Mouse (Mus musculus): ENCODE measurements at regions not wholly inside any gene's neighbourhood (a gene's known extent, or its start where the extent isn't known, plus 50 kb on each side); places are given as distances from the start of the nearest gene placed in this dataset.
A peak's percentile ranks its signal among the peaks of the same experiment; 100 is the strongest.

DNA sequence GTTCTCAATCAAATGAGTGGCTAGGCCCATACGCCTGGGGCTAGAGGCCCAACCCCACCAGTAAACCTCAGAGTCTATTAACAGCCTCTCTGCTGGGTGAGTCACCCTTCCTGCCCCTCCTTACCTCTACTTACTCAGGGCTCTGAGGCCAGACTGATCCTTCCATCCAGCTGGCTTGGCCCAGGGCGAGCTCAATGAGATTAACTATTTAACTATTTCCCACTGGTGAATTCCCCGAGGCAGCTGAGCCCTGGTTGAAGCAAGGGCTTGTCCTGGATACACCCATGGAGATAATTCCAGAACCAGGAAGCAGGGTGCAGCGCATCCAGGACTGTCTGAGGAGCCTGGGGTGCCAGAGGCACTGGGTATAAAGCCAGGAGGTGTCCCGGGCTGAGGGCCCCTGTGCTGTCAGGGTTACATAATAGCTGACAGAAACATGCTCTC, 74.6 kb upstream of the Mrps10 start:
- H3K9ac ChIP-seq (ENCODE audit: low read depth, low read length, severe bottlenecking) = no peak overlapping the region
- ATAC-seq (ENCODE audit: low FRiP score, low read depth) = peak; percentile 53; the same call in 1 of the 2 replicates

DNA sequence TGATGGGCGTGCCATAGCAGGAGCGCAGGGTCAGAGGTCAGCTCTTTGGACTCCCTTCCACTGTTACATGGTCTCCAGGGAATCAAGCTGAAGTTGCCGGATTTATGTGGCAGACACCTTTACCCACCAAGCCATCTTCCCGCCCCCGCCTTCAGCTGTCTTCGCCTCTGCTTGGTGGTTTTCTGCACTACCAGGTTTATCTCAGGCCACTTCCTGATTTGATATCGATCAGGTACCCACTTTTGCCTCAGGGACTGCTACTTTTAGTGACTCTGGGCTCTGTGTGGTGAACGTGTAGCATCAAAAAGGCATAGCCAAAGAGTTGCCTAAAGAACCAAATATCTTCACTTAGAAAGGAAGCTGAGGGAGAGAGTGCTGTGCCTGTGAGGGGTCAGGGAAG, 75.5 kb upstream of the Mrps10 start:
- WGBS = 93% methylated on average over 8 of the region's 8 CpGs
- no peak overlapping the region for H3K9ac ChIP-seq (ENCODE audit: low read depth, low read length, severe bottlenecking)

More for the DNA sequence above, 74.6 kb upstream of the Mrps10 start:
- DNase-seq (ENCODE audit: low spot score) = peak; percentile 42
- Histone ChIP-seq H3K4me2 (replicated peaks; ENCODE audit: low read depth, low read length, severe bottlenecking) (no peak overlapping the region), H3K4me3 (replicated peaks; ENCODE audit: low read length) (no peak overlapping the region), H3K27me3 (ENCODE audit: control insufficient read depth, insufficient read depth, low read length) (no peaks in the 10 kb centered on the region), H3K36me3 (ENCODE audit: control insufficient read depth, insufficient read depth, low read length) (no peaks in the 10 kb centered on the region), H3K4me1 (ENCODE audit: control insufficient read depth, insufficient read depth, low read length) (peaks cover 11% of the 10 kb centered on the region; the same call in 1 of the 2 replicates), H3K9me3 (ENCODE audit: control insufficient read depth, low read length) (no peaks in the 10 kb centered on the region), H3K27ac (replicated peaks; ENCODE audit: low read depth, low read length) (no peak overlapping the region)
- no peak for TF ChIP-seq POLR2A (IDR thresholded peaks at IDR 0.05; ENCODE audit: borderline replicate concordance, extremely low read depth, insufficient read depth, insufficient read length)
- WGBS = 38% methylated on average over 5 of the region's 5 CpGs

DNA sequence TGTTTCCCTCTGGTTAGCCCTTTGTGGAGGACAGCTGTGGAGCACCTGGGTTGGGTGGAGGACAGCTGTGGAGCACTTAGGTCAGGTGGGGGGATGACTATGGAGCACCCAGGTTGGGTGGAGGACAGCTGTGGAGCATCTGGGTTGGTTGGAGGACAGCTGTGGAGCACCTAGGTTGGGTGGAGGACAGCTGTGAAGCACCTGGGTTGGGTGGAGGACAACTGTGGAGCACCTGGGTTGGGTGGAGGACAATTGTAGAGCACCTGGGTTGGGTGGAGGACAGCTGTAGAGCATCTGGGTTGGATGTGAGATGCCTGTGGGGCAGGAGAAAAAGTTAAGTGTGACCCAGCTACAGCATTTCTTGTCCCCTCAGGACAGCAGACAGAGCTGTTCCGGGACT, 77.1 kb upstream of the Mrps10 start:
- H3K27me3 ChIP-seq (ENCODE audit: control insufficient read depth, insufficient read depth, low read length) = no peaks in the 10 kb centered on the region
- H3K9me3 ChIP-seq (ENCODE audit: control insufficient read depth, low read length) = no peaks in the 10 kb centered on the region
- H3K4me1 ChIP-seq (ENCODE audit: control insufficient read depth, insufficient read depth, low read length) = peaks cover 11% of the 10 kb centered on the region; the same call in 1 of the 2 replicates
- TF ChIP-seq POLR2A (IDR thresholded peaks at IDR 0.05; ENCODE audit: borderline replicate concordance, extremely low read depth, insufficient read depth, insufficient read length) = no peak
- ATAC-seq (ENCODE audit: low FRiP score, low read depth) = no peak
- H3K9ac ChIP-seq (ENCODE audit: low read depth, low read length, severe bottlenecking) = no peak overlapping the region
- H3K27ac ChIP-seq (replicated peaks; ENCODE audit: low read depth, low read length) = no peak overlapping the region
- H3K36me3 ChIP-seq (ENCODE audit: control insufficient read depth, insufficient read depth, low read length) = peaks cover 23% of the 10 kb centered on the region
- no peak for DNase-seq (ENCODE audit: low spot score)
- no peak overlapping the region for H3K4me2 ChIP-seq (replicated peaks; ENCODE audit: low read depth, low read length, severe bottlenecking)
- H3K4me3 ChIP-seq (replicated peaks; ENCODE audit: low read length) = no peak overlapping the region
- WGBS = 95% methylated on average over 1 of the region's 1 CpGs

More for the DNA sequence above, 75.5 kb upstream of the Mrps10 start:
- TF ChIP-seq POLR2A (IDR thresholded peaks at IDR 0.05; ENCODE audit: borderline replicate concordance, extremely low read depth, insufficient read depth, insufficient read length) = no peak
- DNase-seq (ENCODE audit: low spot score) = no peak
- no peak for ATAC-seq (ENCODE audit: low FRiP score, low read depth)
- Histone ChIP-seq H3K4me2 (replicated peaks; ENCODE audit: low read depth, low read length, severe bottlenecking) (no peak overlapping the region), H3K4me3 (replicated peaks; ENCODE audit: low read length) (no peak overlapping the region), H3K9me3 (ENCODE audit: control insufficient read depth, low read length) (no peaks in the 10 kb centered on the region), H3K36me3 (ENCODE audit: control insufficient read depth, insufficient read depth, low read length) (peaks cover 7% of the 10 kb centered on the region), H3K4me1 (ENCODE audit: control insufficient read depth, insufficient read depth, low read length) (peaks cover 11% of the 10 kb centered on the region; the same call in 1 of the 2 replicates), H3K27me3 (ENCODE audit: control insufficient read depth, insufficient read depth, low read length) (no peaks in the 10 kb centered on the region), H3K27ac (replicated peaks; ENCODE audit: low read depth, low read length) (no peak overlapping the region)

- 94% methylated on average over 10 of the region's 10 CpGs for whole genome bisulfite sequencing
- H3K27me3 ChIP-seq (ENCODE audit: control insufficient read depth, insufficient read depth, low read length) = no peaks in the 10 kb centered on the region
- no peak for ATAC-seq (ENCODE audit: low FRiP score, low read depth)
- H3K4me1 ChIP-seq (ENCODE audit: control insufficient read depth, insufficient read depth, low read length) = no peaks in the 10 kb centered on the region
- TF ChIP-seq POLR2A (IDR thresholded peaks at IDR 0.05; ENCODE audit: borderline replicate concordance, extremely low read depth, insufficient read depth, insufficient read length) = no peak
- H3K9me3 ChIP-seq (ENCODE audit: control insufficient read depth, low read length) = no peaks in the 10 kb centered on the region
- no peak overlapping the region for H3K4me3 ChIP-seq (replicated peaks; ENCODE audit: low read length)
- H3K4me2 ChIP-seq (replicated peaks; ENCODE audit: low read depth, low read length, severe bottlenecking) = no peak overlapping the region
- DNase-seq (ENCODE audit: low spot score) = no peak
- H3K36me3 ChIP-seq (ENCODE audit: control insufficient read depth, insufficient read depth, low read length) = peaks cover 30% of the 10 kb centered on the region
- no peak overlapping the region for H3K27ac ChIP-seq (replicated peaks; ENCODE audit: low read depth, low read length)
- no peak overlapping the region for H3K9ac ChIP-seq (ENCODE audit: low read depth, low read length, severe bottlenecking)
Observed at GRCm38 (mm10) chr17:47285616-47286015, 83.1 kb upstream of the Mrps10 start.

DNA sequence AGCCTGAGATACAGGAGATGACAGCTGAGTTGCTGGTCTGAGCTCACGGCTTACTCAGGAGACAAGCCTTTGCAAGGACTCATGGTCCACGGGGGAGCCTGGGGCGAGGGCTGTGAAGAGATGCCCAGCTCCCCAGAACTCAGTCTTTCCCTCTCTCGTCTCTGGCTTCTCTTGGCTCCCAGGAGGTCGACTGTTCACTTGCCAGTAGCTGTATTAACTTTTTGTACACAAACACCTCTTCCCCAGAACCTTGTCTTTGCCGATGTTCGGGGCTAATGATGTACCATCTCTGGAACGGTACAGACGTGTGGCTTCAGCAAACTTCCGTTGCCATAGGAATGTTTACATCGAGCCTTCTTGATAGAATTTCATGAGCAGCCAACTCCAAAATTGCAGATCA, 84.5 kb upstream of the Mrps10 start:
- Histone ChIP-seq H3K4me2 (replicated peaks; ENCODE audit: low read depth, low read length, severe bottlenecking) (no peak overlapping the region), H3K27me3 (ENCODE audit: control insufficient read depth, insufficient read depth, low read length) (no peaks in the 10 kb centered on the region), H3K4me1 (ENCODE audit: control insufficient read depth, insufficient read depth, low read length) (no peaks in the 10 kb centered on the region), H3K4me3 (replicated peaks; ENCODE audit: low read length) (no peak overlapping the region), H3K9ac (ENCODE audit: low read depth, low read length, severe bottlenecking) (no peak overlapping the region), H3K36me3 (ENCODE audit: control insufficient read depth, insufficient read depth, low read length) (peaks cover 32% of the 10 kb centered on the region), H3K9me3 (ENCODE audit: control insufficient read depth, low read length) (no peaks in the 10 kb centered on the region), H3K27ac (replicated peaks; ENCODE audit: low read depth, low read length) (no peak overlapping the region)
- DNase-seq (ENCODE audit: low spot score) (no peak), ATAC-seq (ENCODE audit: low FRiP score, low read depth) (no peak)
- no peak for TF ChIP-seq POLR2A (IDR thresholded peaks at IDR 0.05; ENCODE audit: borderline replicate concordance, extremely low read depth, insufficient read depth, insufficient read length)
- WGBS = 82% methylated on average over 11 of the region's 11 CpGs

GRCm38 (mm10) chr17:47283158-47283557, 85.5 kb upstream of the Mrps10 start:
- Histone ChIP-seq H3K9me3 (ENCODE audit: control insufficient read depth, low read length) (no peaks in the 10 kb centered on the region), H3K4me2 (replicated peaks; ENCODE audit: low read depth, low read length, severe bottlenecking) (no peak overlapping the region), H3K36me3 (ENCODE audit: control insufficient read depth, insufficient read depth, low read length) (peaks cover 25% of the 10 kb centered on the region), H3K27me3 (ENCODE audit: control insufficient read depth, insufficient read depth, low read length) (no peaks in the 10 kb centered on the region), H3K27ac (replicated peaks; ENCODE audit: low read depth, low read length) (no peak overlapping the region), H3K4me1 (ENCODE audit: control insufficient read depth, insufficient read depth, low read length) (no peaks in the 10 kb centered on the region), H3K4me3 (replicated peaks; ENCODE audit: low read length) (no peak overlapping the region), H3K9ac (ENCODE audit: low read depth, low read length, severe bottlenecking) (no peak overlapping the region)
- WGBS = 89% methylated on average over 4 of the region's 4 CpGs
- DNase-seq (ENCODE audit: low spot score) (no peak), ATAC-seq (ENCODE audit: low FRiP score, low read depth) (no peak)
- TF ChIP-seq POLR2A (IDR thresholded peaks at IDR 0.05; ENCODE audit: borderline replicate concordance, extremely low read depth, insufficient read depth, insufficient read length) = no peak
